Mouse (Mus musculus): ENCODE data around the gene Zfp473. TPM values are rescaled to one million over a fixed set of nuclear protein-coding genes. Genes with fewer than 3 reads are reported as not detected.
"Not testable (repeated sequence)": the region's sequence is repeated elsewhere in the genome, so short reads cannot be mapped to it uniquely, and the experiment has no call there.

Gene Zfp473
- polyA plus RNA-seq (2015; fragmentation: Nextera tagmentation; extraction: Ambion mirVana), result 0.31 and 0.38 TPM in 2 replicates

DNA sequence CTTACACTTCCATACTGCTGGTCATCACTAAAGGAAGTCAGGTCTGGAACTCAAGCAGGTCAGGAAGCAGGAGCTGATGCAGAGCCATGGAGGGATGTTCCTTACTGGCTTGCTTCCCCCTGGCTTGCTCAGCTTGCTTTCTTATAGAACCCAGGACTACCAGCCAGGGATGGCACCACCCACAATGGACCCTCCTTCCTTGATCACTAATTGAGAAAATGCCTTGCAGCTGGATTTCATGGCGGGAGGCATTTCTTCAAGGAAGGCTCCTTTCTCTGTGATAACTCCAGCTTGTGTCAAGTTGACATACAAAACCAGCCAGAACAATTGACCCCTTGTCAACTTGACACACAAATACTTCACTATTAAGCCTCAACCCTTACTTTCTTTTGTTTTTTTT lies at the start of gene Zfp473:
Gene Zfp473 (minus strand): TSS at position 101 of the 400 bp plus-strand sequence.
- not testable (repeated sequence) for H3K27me3 ChIP-seq (replicated peaks; ENCODE audit: insufficient read depth, low read length); DNase-seq (ENCODE audit: low spot score); H3K9ac ChIP-seq (replicated peaks; ENCODE audit: low read depth); H3K4me2 ChIP-seq (replicated peaks; ENCODE audit: low read depth, low read length); H3K9me3 ChIP-seq (ENCODE audit: low read length); ATAC-seq; H3K27ac ChIP-seq (ENCODE audit: low read length); H3K4me1 ChIP-seq (ENCODE audit: insufficient read depth, low read depth, low read length); H3K4me3 ChIP-seq (ENCODE audit: low read depth, low read length)
- 86% methylated on average over 1 of the region's 1 CpGs for WGBS
- H3K36me3 ChIP-seq (ENCODE audit: insufficient read depth, low read length), result peaks cover 19% of the 10 kb centered on the region; the same call in 1 of the 2 replicates

DNA sequence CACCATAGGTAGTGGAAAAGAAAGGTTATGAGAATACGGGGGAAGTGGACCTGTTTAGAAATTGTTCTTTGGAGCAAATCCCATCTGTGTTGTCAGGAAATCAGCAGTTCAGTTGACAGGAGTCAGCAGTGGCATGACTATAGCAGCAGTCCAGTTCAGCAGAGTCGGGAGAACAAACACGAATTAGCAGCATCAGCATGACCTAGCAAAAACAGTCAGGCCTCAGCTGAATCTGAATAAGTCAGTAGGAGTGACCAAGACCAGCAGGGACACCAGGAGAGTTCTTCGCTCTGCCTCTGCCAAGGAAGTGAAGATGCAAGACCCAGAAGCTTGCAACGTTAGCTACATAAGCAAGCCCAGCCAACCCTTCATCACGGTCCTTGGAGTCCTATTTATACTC lies 41.9 kb upstream of the Zfp473 start:
- 77% methylated on average over 6 of the region's 6 CpGs for WGBS
- no peak for ATAC-seq
- no peak for TF ChIP-seq CTCF (IDR thresholded peaks at IDR 0.05)
- H3K27me3 ChIP-seq (replicated peaks; ENCODE audit: insufficient read depth, low read length), result no peaks in the 10 kb centered on the region
- no peak overlapping the region for H3K4me3 ChIP-seq (ENCODE audit: low read depth, low read length)
- no peaks in the 10 kb centered on the region for H3K4me1 ChIP-seq (ENCODE audit: insufficient read depth, low read depth, low read length)
- no peak overlapping the region for H3K9ac ChIP-seq (replicated peaks; ENCODE audit: low read depth)
- DNase-seq (ENCODE audit: low spot score), result no peak
- no peak overlapping the region for H3K27ac ChIP-seq (ENCODE audit: low read length)
- H3K9me3 ChIP-seq (ENCODE audit: low read length), result no peaks in the 10 kb centered on the region
- no peaks in the 10 kb centered on the region for H3K36me3 ChIP-seq (ENCODE audit: insufficient read depth, low read length)
- H3K4me2 ChIP-seq (replicated peaks; ENCODE audit: low read depth, low read length), result no peak overlapping the region

DNA sequence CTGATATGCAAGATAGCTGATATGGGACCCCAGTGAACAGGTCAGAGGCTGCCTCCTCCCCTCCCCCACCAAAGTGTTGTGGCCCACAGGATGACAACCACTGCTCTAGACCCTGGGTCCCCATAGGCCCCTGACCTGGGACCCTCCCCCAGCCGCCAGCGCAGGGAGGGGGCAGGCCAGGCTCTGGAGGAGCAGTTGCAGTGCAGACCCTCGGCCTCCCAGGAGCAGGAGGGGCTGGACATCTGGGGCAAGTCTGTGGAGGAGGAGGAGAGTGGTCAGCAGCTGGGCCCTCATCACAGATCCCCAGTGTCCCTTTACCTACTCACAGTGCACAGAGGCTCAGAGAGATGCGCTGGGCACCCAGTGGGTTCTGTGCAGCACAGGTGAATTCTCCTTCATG lies 39.2 kb upstream of the Zfp473 start:
- DNase-seq (ENCODE audit: low spot score) (no peak), ATAC-seq (no peak)
- WGBS, result 59% methylated on average over 4 of the region's 4 CpGs
- Histone ChIP-seq H3K36me3 (ENCODE audit: insufficient read depth, low read length) (no peaks in the 10 kb centered on the region), H3K4me1 (ENCODE audit: insufficient read depth, low read depth, low read length) (no peaks in the 10 kb centered on the region), H3K9me3 (ENCODE audit: low read length) (no peaks in the 10 kb centered on the region), H3K4me3 (ENCODE audit: low read depth, low read length) (no peak overlapping the region), H3K4me2 (replicated peaks; ENCODE audit: low read depth, low read length) (no peak overlapping the region), H3K27ac (ENCODE audit: low read length) (no peak overlapping the region), H3K9ac (replicated peaks; ENCODE audit: low read depth) (no peak overlapping the region), H3K27me3 (replicated peaks; ENCODE audit: insufficient read depth, low read length) (no peaks in the 10 kb centered on the region)
- no peak for TF ChIP-seq EP300 (IDR thresholded peaks at IDR 0.05)
- no peak for TF ChIP-seq CTCF (IDR thresholded peaks at IDR 0.05)

DNA sequence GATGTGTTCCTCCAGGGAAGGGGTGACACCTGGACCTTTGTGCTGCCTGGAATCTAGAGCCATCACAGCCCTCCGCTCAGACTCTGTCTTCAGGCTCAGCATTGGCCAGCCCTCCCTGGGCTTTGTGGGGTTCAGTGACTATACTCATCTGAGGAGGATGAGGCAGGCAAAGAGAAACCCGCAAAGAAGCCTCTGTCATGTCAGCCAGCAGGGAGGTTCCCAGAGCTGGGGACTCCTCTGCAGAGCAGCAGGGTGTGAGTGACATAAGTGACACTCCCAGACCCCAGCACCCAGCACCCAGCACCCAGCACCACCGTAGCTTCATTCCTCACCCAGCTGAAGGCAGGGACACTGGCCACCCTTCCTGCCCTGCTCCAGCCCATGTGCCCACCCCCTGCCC lies 38.7 kb upstream of the Zfp473 start:
- DNase-seq (ENCODE audit: low spot score), result no peak
- Histone ChIP-seq H3K4me2 (replicated peaks; ENCODE audit: low read depth, low read length) (no peak overlapping the region), H3K9ac (replicated peaks; ENCODE audit: low read depth) (no peak overlapping the region), H3K4me1 (ENCODE audit: insufficient read depth, low read depth, low read length) (no peaks in the 10 kb centered on the region), H3K27ac (ENCODE audit: low read length) (no peak overlapping the region), H3K4me3 (ENCODE audit: low read depth, low read length) (no peak overlapping the region), H3K9me3 (ENCODE audit: low read length) (no peaks in the 10 kb centered on the region), H3K27me3 (replicated peaks; ENCODE audit: insufficient read depth, low read length) (no peaks in the 10 kb centered on the region), H3K36me3 (ENCODE audit: insufficient read depth, low read length) (no peaks in the 10 kb centered on the region)
- WGBS, result 50% methylated on average over 2 of the region's 3 CpGs
- TF ChIP-seq EP300 (IDR thresholded peaks at IDR 0.05) (no peak), CTCF (IDR thresholded peaks at IDR 0.05) (no peak)
- no peak for ATAC-seq

DNA sequence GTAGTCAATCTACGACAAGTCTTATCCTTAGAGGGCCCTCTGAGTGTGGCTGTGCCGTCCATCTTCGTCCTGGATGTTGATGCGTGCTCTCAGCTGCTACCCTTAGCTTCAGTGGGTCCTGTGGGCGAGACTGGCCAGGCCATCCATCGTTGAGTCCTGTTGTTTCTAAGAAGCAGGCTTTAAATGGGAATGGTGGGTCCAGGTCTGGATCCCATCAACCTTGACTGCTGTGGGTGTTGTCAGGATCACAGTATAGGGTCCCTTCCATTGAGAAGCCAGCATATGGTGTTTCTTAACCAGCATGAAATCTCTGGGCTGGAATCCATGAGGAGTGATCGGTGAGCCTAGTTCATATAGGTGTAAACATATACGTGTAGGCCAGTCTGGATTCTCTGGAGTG lies 29.3 kb upstream of the Zfp473 start:
- ATAC-seq, result no peak
- H3K4me3 ChIP-seq (ENCODE audit: low read depth, low read length), result no peak overlapping the region
- H3K27me3 ChIP-seq (replicated peaks; ENCODE audit: insufficient read depth, low read length), result no peaks in the 10 kb centered on the region
- WGBS, result 79% methylated on average over 8 of the region's 8 CpGs
- no peak overlapping the region for H3K9ac ChIP-seq (replicated peaks; ENCODE audit: low read depth)
- peaks cover 9% of the 10 kb centered on the region; the same call in 1 of the 2 replicates for H3K36me3 ChIP-seq (ENCODE audit: insufficient read depth, low read length)
- H3K4me2 ChIP-seq (replicated peaks; ENCODE audit: low read depth, low read length), result no peak overlapping the region
- H3K9me3 ChIP-seq (ENCODE audit: low read length), result no peaks in the 10 kb centered on the region
- no peak overlapping the region for H3K27ac ChIP-seq (ENCODE audit: low read length)
- no peaks in the 10 kb centered on the region for H3K4me1 ChIP-seq (ENCODE audit: insufficient read depth, low read depth, low read length)
- no peak for DNase-seq (ENCODE audit: low spot score)
- TF ChIP-seq EP300 (IDR thresholded peaks at IDR 0.05) (no peak), CTCF (IDR thresholded peaks at IDR 0.05) (no peak)

DNA sequence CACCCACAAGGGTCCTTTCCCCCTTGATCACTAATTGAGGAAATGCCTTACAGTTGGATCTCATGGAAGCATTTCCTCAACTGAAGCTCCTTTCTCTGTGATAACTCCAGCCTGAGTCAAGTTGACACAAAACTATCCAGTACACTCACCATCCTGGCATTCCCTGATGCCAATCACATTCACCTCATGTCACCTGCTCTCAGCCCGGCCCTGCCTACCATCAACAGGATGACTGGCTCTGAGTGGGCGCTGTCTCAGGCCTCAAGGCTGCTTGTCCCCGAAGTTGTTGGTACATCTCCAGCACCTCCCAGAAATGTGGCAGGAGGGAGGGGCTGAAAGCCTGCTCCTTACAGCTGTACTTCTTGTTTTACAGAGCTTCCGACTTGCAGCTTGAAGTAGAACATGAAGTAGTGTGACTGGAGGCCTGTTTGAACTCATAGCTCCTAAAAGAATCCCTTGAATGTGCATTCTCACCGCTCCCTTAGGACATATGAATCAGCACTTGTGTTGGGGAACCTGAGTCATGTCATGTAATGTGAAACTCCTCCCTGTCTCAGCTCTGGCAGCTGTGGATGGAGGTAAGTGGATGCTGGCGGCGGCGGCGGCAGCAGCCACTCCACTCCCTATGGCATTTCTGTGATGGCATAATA lies 26.1 kb upstream of the Zfp473 start:
- Histone ChIP-seq H3K9ac (replicated peaks; ENCODE audit: low read depth) (no peak overlapping the region), H3K36me3 (ENCODE audit: insufficient read depth, low read length) (peaks cover 15% of the 10 kb centered on the region; the same call in 1 of the 2 replicates), H3K27ac (ENCODE audit: low read length) (no peak overlapping the region), H3K9me3 (ENCODE audit: low read length) (no peaks in the 10 kb centered on the region), H3K4me1 (ENCODE audit: insufficient read depth, low read depth, low read length) (no peaks in the 10 kb centered on the region), H3K4me3 (ENCODE audit: low read depth, low read length) (no peak overlapping the region), H3K4me2 (replicated peaks; ENCODE audit: low read depth, low read length) (no peak overlapping the region), H3K27me3 (replicated peaks; ENCODE audit: insufficient read depth, low read length) (no peaks in the 10 kb centered on the region)
- DNase-seq (ENCODE audit: low spot score) (peak; percentile 5), ATAC-seq (peak; percentile 38)
- 78% methylated on average over 9 of the region's 9 CpGs for WGBS
- peak; percentile 37; the same call in 1 of the 2 replicates for TF ChIP-seq EP300 (IDR thresholded peaks at IDR 0.05)
- TF ChIP-seq CTCF (IDR thresholded peaks at IDR 0.05), result no peak
